Mouse (Mus musculus): ENCODE data around the gene March5.
"Not testable (repeated sequence)": the region's sequence is repeated elsewhere in the genome, so short reads cannot be mapped to it uniquely, and the experiment has no call there.

Gene March5

GRCm38 (mm10) chr19:37207303-37208175 lies at the start of gene March5:
March5 (plus strand) TSS chr19:37207543.
- DNase-seq: peak; percentile 92

- DNase-seq: no peak
These were observed 35.2 kb upstream of the March5 start for GRCm38 (mm10) chr19:37172096-37172495.

- peak; percentile 54 for DNase-seq
These were observed 34.7 kb upstream of the March5 start for GRCm38 (mm10) chr19:37172566-37173130.

GRCm38 (mm10) chr19:37173331-37174115 lies 33.8 kb upstream of the March5 start:
- peak; percentile 39 for DNase-seq

- peak; percentile 79 for DNase-seq
These were observed 33.1 kb upstream of the March5 start for GRCm38 (mm10) chr19:37174116-37174715.

- peak; percentile 76 for DNase-seq
These were observed 32.5 kb upstream of the March5 start for GRCm38 (mm10) chr19:37174716-37175435.

- no peak for DNase-seq
These were observed 31.9 kb upstream of the March5 start for GRCm38 (mm10) chr19:37175436-37175805.

GRCm38 (mm10) chr19:37175919-37176318 lies 31.4 kb upstream of the March5 start:
- peak; percentile 63 for DNase-seq

GRCm38 (mm10) chr19:37176879-37177462 lies 30.4 kb upstream of the March5 start:
- DNase-seq: peak; percentile 23

- DNase-seq: peak; percentile 74
These were observed 29.3 kb upstream of the March5 start for GRCm38 (mm10) chr19:37177819-37178708.

- no peak for DNase-seq
These were observed 18.9 kb upstream of the March5 start for GRCm38 (mm10) chr19:37188366-37188948.

- no peak for DNase-seq
These were observed 14.8 kb upstream of the March5 start for GRCm38 (mm10) chr19:37192475-37193058.

GRCm38 (mm10) chr19:37198165-37198880 lies 9.0 kb upstream of the March5 start:
- no peak for DNase-seq

- no peak for DNase-seq
These were observed 7.5 kb upstream of the March5 start for GRCm38 (mm10) chr19:37199889-37200288.

- no peak for DNase-seq
These were observed 4.0 kb upstream of the March5 start for GRCm38 (mm10) chr19:37203371-37203770.

GRCm38 (mm10) chr19:37205155-37205554 lies 2.2 kb upstream of the March5 start:
- not testable (repeated sequence) for DNase-seq

- no peak for DNase-seq
These were observed 571 bp upstream of the March5 start for GRCm38 (mm10) chr19:37206641-37207302.

- DNase-seq: peak; percentile 52
These were observed 923 bp downstream of the March5 start, which contains the start of gene Cpeb3 for GRCm38 (mm10) chr19:37208176-37208755. Cpeb3 (minus strand) TSS chr19:37208601.

Measured in cerebellum, adult 9-11 months (tissue).